Mouse (Mus musculus) myocyte (in vitro differentiated cells): Measurements from ENCODE around the gene Hist1h2ac. TPM values are rescaled to one million over a fixed set of nuclear protein-coding genes. Genes with fewer than 3 reads are reported as not detected.

ENCODE experiments used
- H3K27me3 ChIP-seq: one replicate; pipeline ENCODE4 v1.6.1; 2011; ENCODE audit not compliant: control insufficient read depth, insufficient read depth, insufficient read length
- H3K36me3 ChIP-seq: one replicate; pipeline ENCODE4 v1.6.1; 2011; ENCODE audit not compliant: control insufficient read depth, insufficient read depth
- H3K4me2 ChIP-seq: one replicate; pipeline ENCODE4 v1.6.1; 2011; ENCODE audit warnings: low read depth, control low read depth
- H3K4me3 ChIP-seq: one replicate; pipeline ENCODE4 v1.5.1; 2011; ENCODE audit warnings: mild to moderate bottlenecking, control low read depth, moderate library complexity
- H3K79me2 ChIP-seq: one replicate; pipeline ENCODE4 v1.6.1; 2011; ENCODE audit not compliant: control insufficient read depth, insufficient read depth
- H3ac ChIP-seq: one replicate; pipeline ENCODE4 v1.6.1; 2011; ENCODE audit not compliant: control insufficient read depth, insufficient read length
- CEBPB ChIP-seq: IDR thresholded peaks from 2 replicates; pipeline ENCODE4 v1.6.1; 2011; ENCODE audit warnings: mild to moderate bottlenecking, moderate library complexity; ENCODE audit not compliant: poor library complexity, insufficient read depth, severe bottlenecking
- E2F4 ChIP-seq: IDR thresholded peaks from one replicate; pipeline ENCODE4 v1.6.1; 2011; ENCODE audit warnings: mild to moderate bottlenecking, control low read depth, moderate library complexity; ENCODE audit not compliant: insufficient read depth
- MAX ChIP-seq: IDR thresholded peaks from one replicate; pipeline ENCODE4 v1.6.1; 2011; ENCODE audit warnings: low read depth, mild to moderate bottlenecking, control low read depth
- MYOD1 ChIP-seq, 3 experiments: IDR thresholded peaks; one replicate each; pipeline ENCODE4 v1.6.1; 2011; ENCODE audit warnings: control low read depth in 2 of 3, low read depth in 2 of 3, mild to moderate bottlenecking in 2 of 3, moderate library complexity in 1 of 3; ENCODE audit not compliant: insufficient read length in 2 of 3, control insufficient read depth in 1 of 3
- MYOG ChIP-seq, 3 experiments: IDR thresholded peaks; one replicate each; pipeline ENCODE4 v1.6.1; 2011; ENCODE audit warnings: control low read depth in 2 of 3, low read depth in 2 of 3, mild to moderate bottlenecking in 2 of 3; ENCODE audit not compliant: insufficient read length in 2 of 3, control insufficient read depth in 1 of 3, insufficient read depth in 1 of 3
- POLR2A ChIP-seq: IDR thresholded peaks from one replicate; pipeline ENCODE4 v1.6.1; 2011; ENCODE audit warnings: low read depth, mild to moderate bottlenecking, control low read depth, moderate library complexity; ENCODE audit not compliant: insufficient read length
- POLR2AphosphoS2 ChIP-seq: IDR thresholded peaks from one replicate; pipeline ENCODE4 v1.6.1; 2011; ENCODE audit warnings: low read depth, control low read depth; ENCODE audit not compliant: insufficient read length
- REST ChIP-seq: IDR thresholded peaks from one replicate; pipeline ENCODE4 v1.6.1; 2011; ENCODE audit warnings: mild to moderate bottlenecking, control low read depth, moderate library complexity; ENCODE audit not compliant: insufficient read depth, insufficient read length
- SRF ChIP-seq: IDR thresholded peaks from one replicate; pipeline ENCODE4 v1.6.1; 2011; ENCODE audit warnings: low read depth; ENCODE audit not compliant: control insufficient read depth, insufficient read length
- TCF12 ChIP-seq: IDR thresholded peaks from one replicate; pipeline ENCODE4 v1.6.1; 2011; ENCODE audit warnings: mild to moderate bottlenecking, control low read depth; ENCODE audit not compliant: poor library complexity, insufficient read depth, severe bottlenecking
- TCF3 ChIP-seq: IDR thresholded peaks from one replicate; pipeline ENCODE4 v1.6.1; 2011; ENCODE audit warnings: low read depth, control low read depth; ENCODE audit not compliant: insufficient read length
- USF1 ChIP-seq: IDR thresholded peaks from one replicate; pipeline ENCODE4 v1.6.1; 2011; ENCODE audit warnings: low read depth, mild to moderate bottlenecking, control low read depth, moderate library complexity
- polyA plus RNA-seq: library from polyadenylated mRNA; unstranded; fragments of >200 nt; fragmentation: generic; extraction: Trizol; gene quantifications from one replicate; pipeline ENCODE4 v1.2.1, GENCODE M21; 2012; ENCODE audit warnings: missing spikeins

Gene Hist1h2ac
- polyA plus RNA-seq, 1 experiment, result 1.3 TPM

GRCm38 (mm10) chr13:23699767-23700166 lies 16.0 kb upstream of the Hist1h2ac start:
- Histone ChIP-seq H3K4me2 (no peak overlapping the region), H3K4me3 (no peak overlapping the region), H3K36me3 (no peaks in the 10 kb centered on the region), H3K27me3 (no peaks in the 10 kb centered on the region), H3K79me2 (no peaks in the 10 kb centered on the region), H3ac (no peak overlapping the region)
- TF ChIP-seq SRF, result no peak
- TF ChIP-seq USF1, result no peak
- TF ChIP-seq TCF3, result no peak
- TF ChIP-seq E2F4, result no peak

- TF ChIP-seq TCF3, result no peak
- no peak for TF ChIP-seq TCF12
- TF ChIP-seq POLR2A, result no peak
- TF ChIP-seq USF1, result no peak
- TF ChIP-seq REST, result no peak
- no peak for TF ChIP-seq E2F4
- TF ChIP-seq MYOD1 (IDR thresholded peaks at IDR 0.05; ENCODE audit: control insufficient read depth in 1 of 3, insufficient read length in 2 of 3, low read depth in 2 of 3), result no peak
- TF ChIP-seq MYOG (IDR thresholded peaks at IDR 0.05; ENCODE audit: control insufficient read depth in 1 of 3, insufficient read depth in 1 of 3, insufficient read length in 2 of 3, low read depth in 2 of 3), result no peak
- TF ChIP-seq CEBPB, result no peak
- no peak for TF ChIP-seq POLR2AphosphoS2
- TF ChIP-seq SRF, result no peak
- no peak for TF ChIP-seq MAX
- Histone ChIP-seq H3K4me3 (no peak overlapping the region), H3K27me3 (no peaks in the 10 kb centered on the region), H3K79me2 (no peaks in the 10 kb centered on the region), H3K36me3 (no peaks in the 10 kb centered on the region), H3K4me2 (peak overlapping the region; percentile 99), H3ac (no peak overlapping the region)
These were observed 15.2 kb upstream of the Hist1h2ac start for GRCm38 (mm10) chr13:23698996-23699395.

- no peaks in the 10 kb centered on the region for H3K79me2 ChIP-seq
- H3K36me3 ChIP-seq, result no peaks in the 10 kb centered on the region
- H3K4me3 ChIP-seq, result peak within 1 kb of the TSS; percentile 19
- no peaks in the 10 kb centered on the region for H3K27me3 ChIP-seq
- peak within 1 kb of the TSS; percentile 99 for H3K4me2 ChIP-seq
- H3ac ChIP-seq, result no peak within 1 kb of the TSS
- no peak for TF ChIP-seq MYOD1 (IDR thresholded peaks at IDR 0.05; ENCODE audit: control insufficient read depth in 1 of 3, insufficient read length in 2 of 3, low read depth in 2 of 3)
- peak; percentile 99 for TF ChIP-seq POLR2AphosphoS2
- TF ChIP-seq CEBPB, result 0 out of 2 replicates have a peak, but pooled peaks have one; percentile 39
- TF ChIP-seq SRF, result no peak
- no peak for TF ChIP-seq REST
- TF ChIP-seq POLR2A, result peak; percentile 97
- TF ChIP-seq TCF3, result no peak
These were observed 14.5 kb upstream of the Hist1h2ac start, which contains the start of gene Hist1h4c for GRCm38 (mm10) chr13:23698300-23698693. TSS of gene Hist1h4c (minus strand) at chr13:23698454.

- H3K79me2 ChIP-seq, result no peaks in the 10 kb centered on the region
These were observed 13.9 kb upstream of the Hist1h2ac start for GRCm38 (mm10) chr13:23697491-23698299.

GRCm38 (mm10) chr13:23696061-23696474 lies 12.3 kb upstream of the Hist1h2ac start:
- Histone ChIP-seq H3K4me3 (no peak overlapping the region), H3K36me3 (peaks cover 5% of the 10 kb centered on the region), H3K79me2 (no peaks in the 10 kb centered on the region), H3ac (no peak overlapping the region), H3K27me3 (no peaks in the 10 kb centered on the region), H3K4me2 (no peak overlapping the region)
- TF ChIP-seq SRF (no peak), TCF12 (no peak), REST (no peak), CEBPB (no peak), MYOD1 (IDR thresholded peaks at IDR 0.05; ENCODE audit: control insufficient read depth in 1 of 3, insufficient read length in 2 of 3, low read depth in 2 of 3) (no peak), E2F4 (no peak), MAX (no peak), USF1 (no peak), POLR2AphosphoS2 (no peak), POLR2A (no peak), TCF3 (no peak), MYOG (IDR thresholded peaks at IDR 0.05; ENCODE audit: control insufficient read depth in 1 of 3, insufficient read depth in 1 of 3, insufficient read length in 2 of 3, low read depth in 2 of 3) (no peak)

More at GRCm38 (mm10) chr13:23697491-23698299, 13.9 kb upstream of the Hist1h2ac start:
- peak in 1 of 3 experiments; percentile 30 for TF ChIP-seq MYOD1 (IDR thresholded peaks at IDR 0.05; ENCODE audit: control insufficient read depth in 1 of 3, insufficient read length in 2 of 3, low read depth in 2 of 3)
- peak; percentile 45 for TF ChIP-seq POLR2A
- no peak for TF ChIP-seq CEBPB
- no peak for TF ChIP-seq E2F4
- TF ChIP-seq REST, result no peak
- no peak for TF ChIP-seq POLR2AphosphoS2
- no peak for TF ChIP-seq TCF12
- TF ChIP-seq TCF3, result no peak
- TF ChIP-seq MYOG (IDR thresholded peaks at IDR 0.05; ENCODE audit: control insufficient read depth in 1 of 3, insufficient read depth in 1 of 3, insufficient read length in 2 of 3, low read depth in 2 of 3), result no peak
- TF ChIP-seq SRF, result no peak
- TF ChIP-seq USF1, result no peak
- no peak for TF ChIP-seq MAX
- Histone ChIP-seq H3K4me3 (peak overlapping the region; percentile 19), H3ac (no peak overlapping the region), H3K4me2 (peak overlapping the region; percentile 80), H3K27me3 (no peaks in the 10 kb centered on the region), H3K36me3 (no peaks in the 10 kb centered on the region)
